Mouse (Mus musculus): ENCODE measurements around the gene Slc35f4.

GRCm38 (mm10) chr14:49495192-49495591, 30.7 kb downstream of the Slc35f4 start:
- TF ChIP-seq CTCF (IDR thresholded peaks at IDR 0.05 in 2 of 3, conservative IDR thresholded peaks at IDR 0.05 in 1 of 3; ENCODE audit: control insufficient read depth in 1 of 3, insufficient read depth in 1 of 3, low read depth in 2 of 3, low read length in 3 of 3, poor library complexity in 1 of 3, severe bottlenecking in 1 of 3) (no peak), MAX (IDR thresholded peaks at IDR 0.05; ENCODE audit: low read length) (no peak), POLR2A (IDR thresholded peaks at IDR 0.05; ENCODE audit: control insufficient read depth in 1 of 2, insufficient read depth in 1 of 2, low read depth in 1 of 2, low read length in 2 of 2, poor library complexity in 1 of 2) (no peak), JUND (IDR thresholded peaks at IDR 0.05; ENCODE audit: low read depth, low read length) (no peak), ZKSCAN1 (IDR thresholded peaks at IDR 0.05; ENCODE audit: low read depth, low read length) (no peak), CHD2 (IDR thresholded peaks at IDR 0.05; ENCODE audit: low read length) (no peak)
